In genomic region chr4:122978850-122979249, GRCm38 (mm10) we compare ENCODE assay signal across 18 mouse cellular contexts. TPM values are rescaled to one million over a fixed set of nuclear protein-coding genes. Genes with fewer than 3 reads are reported as not detected.
"Had no signal": no experiment of that assay in that cellular context is flagged by ENCODE, and none has a peak within 500 bp of the region (broad histone marks: within the 10 kb centered on the region; RNA-seq: fewer than 3 reads in every experiment).

No protein-coding gene starts in this region.

- H3K9me3 ChIP-seq: lung, embryonic 15.5 days; megakaryocyte, embryonic 14.5 days; midbrain, embryonic 13.5 days; midbrain, embryonic 15.5 days; neural tube, embryonic 12.5 days; stomach, embryonic 15.5 days had no signal

- DNase-seq: lung, adult 2 months; lung, postnatal 14 days; lung, postnatal 36 days; right cerebral cortex, postnatal 14 days; thymus, adult 2 months; thymus, postnatal 25 days; thymus, postnatal 4 days had no signal

- H3K4me1 ChIP-seq: lung, embryonic 15.5 days; stomach, embryonic 15.5 days had no signal

- H3K4me3 ChIP-seq: lung, embryonic 15.5 days; megakaryocyte, embryonic 14.5 days; midbrain, embryonic 13.5 days; midbrain, embryonic 15.5 days; neural tube, embryonic 12.5 days; stomach, embryonic 15.5 days had no signal

- H3K36me3 ChIP-seq: lung, embryonic 15.5 days; midbrain, embryonic 13.5 days; midbrain, embryonic 15.5 days; neural tube, embryonic 12.5 days; stomach, embryonic 15.5 days had no signal

- H3K27ac ChIP-seq: lung, embryonic 15.5 days; macrophage; midbrain, embryonic 13.5 days; midbrain, embryonic 15.5 days; neural tube, embryonic 12.5 days; stomach, embryonic 15.5 days; stomach, postnatal 0 days had no signal

- ATAC-seq: lung, postnatal 0 days; midbrain, embryonic 13.5 days; midbrain, embryonic 15.5 days had no signal

- H3K9ac ChIP-seq: lung, embryonic 15.5 days; midbrain, embryonic 13.5 days; midbrain, embryonic 15.5 days; neural tube, embryonic 12.5 days; stomach, embryonic 15.5 days had no signal

- H3K4me2 ChIP-seq: lung, embryonic 15.5 days; midbrain, embryonic 11.5 days; midbrain, embryonic 13.5 days; midbrain, embryonic 15.5 days; neural tube, embryonic 12.5 days; stomach, embryonic 15.5 days had no signal

RNA-seq across cellular contexts. Expression of gene Mfsd2a, which starts 17.9 kb away (rescaled TPM):
- total RNA-seq: monocyte, adult 5-6 weeks had no signal
- polyA plus RNA-seq: macrophage had no signal
